Mouse (Mus musculus): ENCODE measurements around the gene Ndufaf7. TPM values are rescaled to one million over a fixed set of nuclear protein-coding genes. Genes with fewer than 3 reads are reported as not detected.
A peak's percentile ranks its signal among the peaks of the same experiment; 100 is the strongest.

Gene Ndufaf7
- total RNA-seq, 2 experiments from 2014 or later, result 64.3 to 71.6 TPM

DNA sequence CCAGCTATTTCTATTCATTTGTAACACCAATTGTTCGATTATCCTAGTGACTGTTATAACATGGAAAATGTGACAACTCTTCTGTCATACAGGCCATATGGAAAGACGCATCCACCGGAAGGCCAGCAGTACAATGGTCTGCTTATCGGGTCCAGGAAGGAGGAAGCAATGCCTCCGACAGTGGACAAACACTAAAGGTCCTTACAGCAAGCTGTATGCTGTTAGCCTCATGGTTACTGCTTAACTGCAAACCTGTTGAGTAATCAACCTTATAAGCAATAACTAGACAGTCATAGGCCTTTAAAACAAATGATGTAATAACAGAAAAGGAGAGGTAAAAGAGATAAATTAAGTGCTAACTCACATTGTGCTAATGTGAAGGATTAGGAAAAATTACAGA is 14.3 kb downstream of the Ndufaf7 start:
- intact Hi-C loops (cut with DNase I), result no loop called here
- no peak for DNase-seq (ENCODE audit: extremely low spot score in 1 of 2, low spot score in 2 of 2)

DNA sequence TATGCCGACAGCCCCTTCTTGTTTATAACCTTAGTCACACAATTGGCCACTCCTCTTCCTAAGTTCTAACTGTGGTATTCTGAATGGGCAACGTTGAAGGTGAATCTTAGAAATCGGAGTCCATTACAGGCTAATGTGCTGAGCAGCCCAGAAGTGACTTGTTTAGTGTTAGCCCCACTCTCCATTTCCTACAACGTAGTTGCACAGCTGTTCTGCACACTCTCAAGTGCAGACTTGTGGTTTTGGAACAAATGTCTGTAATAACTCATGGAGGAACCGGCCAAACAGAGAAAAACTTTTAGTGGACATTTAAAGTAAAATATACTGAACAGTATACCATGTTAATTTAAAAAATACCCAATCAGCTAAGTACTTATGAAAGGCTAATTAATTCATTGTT is 15.1 kb downstream of the Ndufaf7 start:
- intact Hi-C loops (cut with DNase I), result no loop called here
- no peak for DNase-seq (ENCODE audit: extremely low spot score in 1 of 2, low spot score in 2 of 2)

DNA sequence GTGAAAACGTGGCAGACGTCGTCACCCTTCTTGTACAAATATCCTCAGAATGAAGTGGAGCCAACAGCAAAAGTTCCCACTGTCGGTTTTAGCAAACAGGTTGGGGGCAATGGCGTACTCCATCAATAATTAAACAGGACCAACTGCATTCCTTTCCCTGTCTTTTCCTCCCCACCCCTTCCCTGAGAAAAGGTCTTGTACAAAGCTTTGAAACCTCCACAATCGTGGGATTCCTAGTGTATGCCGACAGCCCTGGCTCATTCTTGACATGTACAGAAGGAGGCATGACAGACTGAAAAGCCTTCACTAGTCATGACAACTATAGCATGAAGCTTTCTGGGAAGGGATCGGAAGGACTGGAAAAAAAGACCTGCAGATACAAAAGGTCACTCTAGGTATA is 16.3 kb downstream of the Ndufaf7 start:
- DNase-seq (ENCODE audit: extremely low spot score in 1 of 2, low spot score in 2 of 2), result no peak
- intact Hi-C loops (cut with DNase I), result no loop called here

DNA sequence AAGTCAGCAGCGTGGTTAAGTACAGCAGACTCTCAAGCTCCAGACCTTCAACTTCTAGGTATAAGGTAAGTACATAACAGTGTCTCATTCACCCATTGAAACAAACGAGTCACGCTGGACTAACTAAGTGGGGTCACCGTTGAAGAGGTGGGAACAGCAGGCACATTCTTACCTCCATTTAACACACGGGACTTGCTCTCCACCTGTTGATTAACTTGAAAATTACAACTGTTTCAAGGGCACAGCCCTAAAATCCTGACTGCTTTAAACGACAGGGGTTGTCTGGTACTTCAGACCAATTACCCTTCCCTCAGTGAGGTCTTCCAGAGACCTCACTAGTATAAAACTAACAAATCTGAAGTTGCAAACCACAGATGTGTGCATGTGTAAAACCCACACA is 22.5 kb downstream of the Ndufaf7 start:
- DNase-seq (ENCODE audit: extremely low spot score in 1 of 2, low spot score in 2 of 2), result no peak
- intact Hi-C loops (cut with DNase I), result no loop called here

DNA sequence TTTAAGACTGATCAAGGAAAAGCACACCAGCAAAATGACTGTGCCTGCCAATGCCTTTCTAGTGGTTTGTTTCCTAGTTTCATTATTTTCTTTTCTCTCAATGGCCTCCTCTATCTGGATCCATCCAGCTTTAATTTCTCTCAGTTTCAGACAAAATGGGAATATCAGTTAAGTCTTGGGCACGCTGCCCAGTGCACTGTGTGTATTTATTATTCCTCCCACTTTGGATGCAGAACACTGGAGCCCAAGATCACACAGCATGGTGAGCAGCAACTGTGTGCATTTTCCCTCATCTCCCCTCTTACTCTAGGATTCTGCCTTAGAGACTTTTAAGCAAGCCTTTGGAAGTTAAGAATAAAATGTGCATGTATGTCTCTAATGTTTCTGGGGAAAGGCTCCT is 27.5 kb downstream of the Ndufaf7 start:
- intact Hi-C loops (cut with DNase I), result no loop called here

DNA sequence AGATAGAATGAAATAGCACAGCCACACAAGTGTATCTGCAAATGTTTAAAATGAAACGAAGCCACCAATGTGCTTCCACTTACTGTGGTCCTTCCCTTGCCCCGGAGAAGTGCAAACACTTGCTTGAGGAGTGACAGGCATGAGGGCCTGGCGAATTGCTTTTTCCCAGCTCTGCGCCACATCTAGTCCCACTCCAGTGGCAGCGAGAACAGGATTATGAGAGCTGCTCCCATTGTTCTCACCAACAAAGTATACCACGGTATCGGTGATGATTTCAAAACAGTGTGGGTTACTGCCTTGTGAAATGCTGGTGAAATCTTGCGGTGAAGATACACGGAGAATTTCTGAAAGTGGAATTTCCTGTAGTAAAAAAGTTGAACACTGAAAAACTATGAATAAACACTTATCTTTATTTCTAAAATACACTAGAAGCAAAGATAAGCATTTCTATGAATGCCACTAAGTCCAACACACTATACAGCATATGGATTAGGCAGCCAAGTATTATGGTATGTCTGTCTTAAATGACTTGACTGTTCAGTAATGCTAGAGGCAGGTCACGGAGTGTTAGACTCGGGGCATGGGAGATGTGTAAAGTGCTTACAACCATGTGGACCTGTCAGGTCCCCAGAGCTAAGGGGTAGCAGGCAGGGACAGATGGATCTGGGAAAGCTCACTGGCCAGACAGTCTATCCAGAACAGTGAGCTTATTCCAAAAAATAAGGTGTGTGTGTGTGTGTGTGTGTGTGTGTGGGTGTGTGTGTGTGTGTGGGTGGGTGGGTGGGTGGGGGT is 29.4 kb downstream of the Ndufaf7 start:
- DNase-seq (ENCODE audit: extremely low spot score in 1 of 2, low spot score in 2 of 2), result no peak
- intact Hi-C loops (cut with DNase I), result no loop called here

More for the DNA sequence above, 27.5 kb downstream of the Ndufaf7 start:
- DNase-seq (ENCODE audit: extremely low spot score in 1 of 2, low spot score in 2 of 2), result peak; percentile 21 to 38

DNA sequence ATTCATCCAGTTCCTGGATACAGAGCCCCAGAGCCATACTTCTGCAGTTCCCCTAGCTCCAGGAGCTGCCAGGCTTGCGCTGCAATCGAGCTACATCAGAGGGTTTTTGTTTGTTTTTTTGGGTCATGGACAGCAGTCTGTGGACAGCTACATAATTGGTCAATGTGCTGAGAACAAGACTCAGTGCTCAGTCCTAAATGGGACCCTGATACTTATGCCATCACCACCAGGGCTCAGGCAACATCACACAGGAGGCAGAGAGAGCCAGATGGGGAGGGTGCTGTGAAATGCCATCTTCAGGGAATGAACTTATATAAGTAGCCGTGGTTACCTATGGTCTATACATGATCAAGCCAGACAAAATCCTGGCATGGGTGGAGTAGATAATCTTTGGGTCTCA is 31.6 kb downstream of the Ndufaf7 start:
- intact Hi-C loops (cut with DNase I), result no loop called here
- DNase-seq (ENCODE audit: extremely low spot score in 1 of 2, low spot score in 2 of 2), result no peak

DNA sequence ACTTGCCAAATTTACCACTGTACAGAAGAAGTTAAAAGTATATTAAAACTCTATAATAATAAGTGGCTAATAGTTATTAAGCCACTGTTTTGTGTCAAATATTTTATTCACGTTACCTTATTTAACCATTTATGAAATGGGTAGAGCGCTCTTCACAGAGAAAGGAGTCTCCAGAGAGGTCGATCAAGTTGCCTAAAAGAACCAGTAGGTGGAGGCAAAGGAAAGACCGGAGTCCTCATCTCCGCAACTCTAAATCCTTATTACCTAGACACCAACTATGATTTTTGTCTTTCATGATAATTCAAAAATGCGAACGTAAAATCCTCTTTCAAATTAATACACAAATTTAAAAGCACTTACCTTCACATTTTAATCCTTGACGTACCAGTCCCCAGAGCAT is 46.2 kb downstream of the Ndufaf7 start:
- no peak for DNase-seq (ENCODE audit: extremely low spot score in 1 of 2, low spot score in 2 of 2)
- intact Hi-C loops (cut with DNase I), result loop anchor here (10.0 kb wide), 1 partner anchor 602 kb away; no protein-coding TSS in a partner anchor

DNA sequence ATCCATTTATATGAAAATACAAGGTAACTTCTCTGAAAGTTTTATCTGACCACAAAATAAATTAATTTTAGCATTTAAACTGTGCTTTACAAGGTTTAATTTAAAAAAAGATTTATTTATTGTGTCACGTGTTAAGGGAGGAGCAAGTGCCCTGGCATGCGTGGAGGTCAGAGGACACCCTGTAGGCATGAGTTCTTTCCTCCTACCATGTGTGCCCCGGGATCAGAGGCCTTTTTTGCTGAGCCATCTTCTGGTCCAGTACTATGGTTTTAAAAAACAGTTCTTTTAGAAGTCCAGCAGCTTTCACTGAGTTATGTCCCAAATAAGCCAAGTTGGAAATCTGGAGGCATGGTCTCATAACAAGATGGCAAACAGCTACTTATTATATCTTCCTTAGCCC is 46.8 kb downstream of the Ndufaf7 start:
- DNase-seq (ENCODE audit: extremely low spot score in 1 of 2, low spot score in 2 of 2), result no peak
- intact Hi-C loops (cut with DNase I), result loop anchor here (10.0 kb wide), 1 partner anchor 601 kb away; no protein-coding TSS in a partner anchor

DNA sequence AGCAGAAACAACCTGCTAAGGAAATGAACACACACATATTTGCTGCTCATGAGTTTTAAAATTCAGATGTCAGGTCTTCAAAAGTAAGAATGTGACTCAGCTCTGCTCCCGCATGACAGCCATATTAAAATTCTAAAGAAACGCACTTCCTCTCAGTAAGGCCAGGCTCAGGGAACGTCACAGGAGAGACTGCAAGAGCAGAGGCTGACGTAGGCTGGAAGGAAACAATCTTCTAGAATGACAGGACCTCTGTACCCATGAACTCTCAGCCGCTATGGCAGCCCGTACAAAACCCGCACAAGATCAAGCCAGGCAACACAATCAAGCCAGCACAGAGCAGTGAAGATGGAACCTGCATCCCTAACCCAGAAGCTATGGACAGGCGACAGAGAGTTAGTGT is 52.1 kb downstream of the Ndufaf7 start:
- intact Hi-C loops (cut with DNase I), result loop anchor here (10.0 kb wide), 1 partner anchor 596 kb away; no protein-coding TSS in a partner anchor
- no peak for DNase-seq (ENCODE audit: extremely low spot score in 1 of 2, low spot score in 2 of 2)

DNA sequence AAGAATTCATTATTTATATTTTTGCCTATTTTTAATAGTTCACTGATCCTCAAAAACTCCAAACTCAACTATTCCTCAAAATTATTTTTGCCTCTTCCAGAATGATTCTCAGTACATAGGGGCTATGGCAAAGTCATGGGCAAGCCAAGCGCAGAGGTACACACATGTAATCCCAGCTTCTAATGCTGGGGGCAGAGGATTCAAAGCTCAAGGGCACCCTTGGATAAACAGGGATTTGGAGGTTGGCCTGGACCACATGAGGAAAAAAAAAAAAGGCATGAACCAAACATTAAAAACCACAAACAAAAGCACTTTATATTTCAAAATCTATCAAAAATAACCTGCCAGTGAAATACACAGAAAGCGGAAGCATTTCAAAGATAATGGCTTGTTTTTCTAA is 54.6 kb downstream of the Ndufaf7 start:
- intact Hi-C loops (cut with DNase I), result no loop called here
- no peak for DNase-seq (ENCODE audit: extremely low spot score in 1 of 2, low spot score in 2 of 2)

DNA sequence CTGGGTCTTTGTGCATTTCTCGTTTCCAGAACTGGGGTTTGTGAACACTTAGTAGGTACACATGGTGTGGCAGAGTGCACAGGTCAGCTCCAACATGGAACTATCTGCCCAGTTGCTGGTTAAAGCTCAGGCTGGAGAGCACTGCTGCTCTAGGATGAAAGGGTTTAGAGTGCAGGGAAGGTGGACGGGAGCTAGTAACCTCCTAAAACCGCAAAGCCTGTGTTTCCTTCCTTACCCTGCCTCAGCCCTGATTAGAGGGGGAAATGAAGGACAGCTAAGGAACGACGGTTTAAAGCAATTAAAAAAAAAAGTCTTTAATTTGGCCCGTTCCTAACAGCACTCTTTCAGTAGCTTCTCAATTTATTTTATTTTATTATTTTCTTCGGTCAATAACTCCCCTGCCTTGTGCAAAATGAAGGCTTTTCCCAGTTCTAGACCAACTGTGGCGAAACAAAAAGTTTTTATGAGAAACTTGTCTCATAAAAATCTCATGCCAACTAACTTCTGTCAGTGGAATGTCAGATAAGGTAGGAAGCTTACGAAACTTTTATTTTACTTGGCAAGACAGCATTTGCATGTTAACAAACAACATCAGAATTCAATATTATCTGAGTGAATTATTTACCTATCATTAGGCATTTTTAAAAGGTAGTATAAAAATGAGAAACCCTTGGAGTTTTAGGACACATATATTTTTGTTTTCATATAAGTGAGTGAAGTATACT is 55.5 kb downstream of the Ndufaf7 start:
- no peak for DNase-seq (ENCODE audit: extremely low spot score in 1 of 2, low spot score in 2 of 2)
- intact Hi-C loops (cut with DNase I), result no loop called here

DNA sequence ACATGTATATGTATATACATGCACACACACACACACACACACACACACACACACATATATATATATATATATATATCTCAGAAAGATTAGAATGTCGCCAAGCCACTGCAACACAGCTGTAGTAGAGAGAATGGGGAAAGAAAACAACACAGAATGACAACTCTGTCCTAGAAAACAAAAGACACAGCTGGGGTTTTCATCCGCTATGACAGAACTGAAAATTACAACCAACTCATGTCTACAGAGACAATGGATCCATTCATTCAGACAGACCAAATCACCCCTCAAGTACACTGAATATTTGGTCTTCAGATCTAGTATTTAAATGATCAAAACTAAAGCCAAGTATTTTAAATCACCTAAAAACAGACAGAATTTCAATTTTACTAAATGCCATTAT is 56.7 kb downstream of the Ndufaf7 start:
- intact Hi-C loops (cut with DNase I), result no loop called here

DNA sequence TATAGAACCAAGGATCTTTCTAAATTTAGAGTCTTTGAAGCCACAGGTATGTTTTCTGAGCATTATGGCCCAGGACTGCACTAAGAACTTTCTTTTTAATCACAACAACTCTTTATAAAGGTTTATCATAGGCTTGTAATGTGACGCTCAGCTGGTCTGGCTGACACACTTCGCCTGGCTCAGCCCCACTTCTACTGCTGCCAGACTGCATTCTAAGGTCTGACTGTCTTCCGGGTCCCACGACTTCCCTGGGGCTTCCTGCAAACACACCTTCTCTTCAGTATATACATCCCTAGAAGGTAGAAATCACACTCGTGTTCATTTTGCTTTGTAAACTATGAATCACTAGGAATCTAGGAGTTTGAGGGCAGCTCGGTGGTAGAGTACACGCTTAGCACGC is 57.4 kb downstream of the Ndufaf7 start:
- intact Hi-C loops (cut with DNase I), result no loop called here
- DNase-seq (ENCODE audit: extremely low spot score in 1 of 2, low spot score in 2 of 2), result no peak

More for the DNA sequence above, 56.7 kb downstream of the Ndufaf7 start:
- no peak for DNase-seq (ENCODE audit: extremely low spot score in 1 of 2, low spot score in 2 of 2)

DNA sequence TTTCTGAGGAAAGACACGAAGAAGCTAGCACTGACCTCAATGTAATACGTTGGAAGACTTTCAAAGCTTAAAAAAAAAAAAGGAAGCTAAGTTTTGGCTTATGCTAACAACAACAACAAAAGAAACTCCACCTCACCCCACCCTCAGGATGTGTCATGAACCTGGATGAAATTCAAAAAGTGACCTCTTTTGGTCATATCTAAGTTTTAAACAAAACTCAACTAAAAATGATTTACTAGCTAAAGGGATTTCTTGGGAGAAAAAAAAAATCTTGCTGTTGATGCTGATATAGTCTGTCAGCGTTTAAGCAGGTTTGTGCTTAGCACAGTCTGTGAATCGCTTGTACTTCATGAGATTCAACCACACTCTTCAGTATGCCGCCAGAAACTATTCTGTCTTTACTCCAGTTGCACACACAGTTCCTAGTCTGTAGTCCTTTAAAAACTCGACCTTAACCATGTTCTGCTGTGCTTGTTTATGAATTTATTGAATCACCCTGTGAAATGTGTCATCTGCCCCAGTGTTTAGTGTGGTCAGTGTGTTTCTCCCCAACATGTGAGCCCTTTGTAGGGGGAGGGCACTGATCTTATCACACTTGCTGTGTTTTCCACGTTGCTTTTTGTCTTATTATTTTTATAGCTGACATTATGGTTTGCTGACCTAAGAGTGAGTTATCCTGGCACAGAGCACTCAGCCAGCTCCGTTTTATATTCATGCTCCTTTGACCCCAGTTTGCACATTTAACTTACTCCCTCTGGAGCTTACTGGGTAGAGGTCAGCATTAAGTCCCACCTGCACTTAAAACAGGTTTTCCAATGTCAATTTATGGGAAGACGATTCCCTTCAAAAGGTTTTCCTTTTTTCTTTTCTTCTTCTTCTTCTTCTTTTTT is 58.2 kb downstream of the Ndufaf7 start:
- intact Hi-C loops (cut with DNase I), result no loop called here
- DNase-seq (ENCODE audit: extremely low spot score in 1 of 2, low spot score in 2 of 2), result no peak

Other genes starting within 250 kb of the Ndufaf7 start
- gene Strn, start 199.9 kb upstream of the Ndufaf7 start, total RNA-seq (2021), result 10 to 100 TPM; 69.0 to 76.0 TPM
- gene Heatr5b, start 101.8 kb upstream of the Ndufaf7 start, total RNA-seq (2021), result 10 to 100 TPM; 50.0 to 51.1 TPM
- 10 to 100 TPM; 33.3 to 33.7 TPM for gene Gpatch11, start 101.6 kb upstream of the Ndufaf7 start, total RNA-seq (2021)
- gene Eif2ak2, start 54.6 kb upstream of the Ndufaf7 start, total RNA-seq (2021), result 1 to 10 TPM; 5.0 to 7.2 TPM
- not detected for gene Sult6b1, start 30.1 kb upstream of the Ndufaf7 start, total RNA-seq (2021)
- gene Cebpzos, start 20.6 kb upstream of the Ndufaf7 start, total RNA-seq (2021), result 10 to 100 TPM; 30.8 to 36.1 TPM
- 10 to 100 TPM; 33.1 to 34.3 TPM for gene Cebpz, start 70 bp upstream of the Ndufaf7 start, total RNA-seq (2021)
- 10 to 100 TPM; 11.0 to 11.4 TPM for gene Prkd3, start 83.7 kb downstream of the Ndufaf7 start, total RNA-seq (2021)
- gene Qpct, start 114.8 kb downstream of the Ndufaf7 start, total RNA-seq (2021), result 10 to 100 TPM; 13.6 to 16.0 TPM

Measured in left cerebral cortex, postnatal 10 days (tissue).